Mouse (Mus musculus): ENCODE measurements around the gene Cyth3. TPM values are rescaled to one million over a fixed set of nuclear protein-coding genes. Genes with fewer than 3 reads are reported as not detected.
A peak's percentile ranks its signal among the peaks of the same experiment; 100 is the strongest.

The Cyth3 gene
- total RNA-seq, 2 experiments from 2014 or later = 10.7 to 15.8 TPM

- intact Hi-C loops (cut with DNase I) = no loop called here
- Histone ChIP-seq H3K27ac (peak overlapping the region; percentile 70), H3K4me3 (no peak overlapping the region)
- no peak for DNase-seq
- TF ChIP-seq CTCF (IDR thresholded peaks at IDR 0.05) = no peak
Measured at GRCm38 (mm10) chr5:143706030-143706821, 84.0 kb downstream of the Cyth3 start.

GRCm38 (mm10) chr5:143706822-143707200 lies 84.6 kb downstream of the Cyth3 start:
- Histone ChIP-seq H3K27ac (no peak overlapping the region), H3K4me3 (no peak overlapping the region)
- intact Hi-C loops (cut with DNase I) = no loop called here
- DNase-seq = no peak
- TF ChIP-seq CTCF (IDR thresholded peaks at IDR 0.05) = no peak

GRCm38 (mm10) chr5:143711326-143711725 lies 89.1 kb downstream of the Cyth3 start:
- intact Hi-C loops (cut with DNase I) = loop anchor here (1.0 kb wide), 1 partner anchor 143 kb away; no protein-coding TSS in a partner anchor
- DNase-seq = peak; percentile 76
- peak; percentile 93 for TF ChIP-seq CTCF (IDR thresholded peaks at IDR 0.05)
- Histone ChIP-seq H3K27ac (no peak overlapping the region), H3K4me3 (no peak overlapping the region)

GRCm38 (mm10) chr5:143712011-143712800 lies 90.0 kb downstream of the Cyth3 start:
- Histone ChIP-seq H3K4me3 (no peak overlapping the region), H3K27ac (no peak overlapping the region)
- TF ChIP-seq CTCF (IDR thresholded peaks at IDR 0.05) = no peak
- peak; percentile 16 for DNase-seq
- intact Hi-C loops (cut with DNase I) = no loop called here

- intact Hi-C loops (cut with DNase I) = no loop called here
- TF ChIP-seq CTCF (IDR thresholded peaks at IDR 0.05) = no peak
- DNase-seq = no peak
- Histone ChIP-seq H3K27ac (no peak overlapping the region), H3K4me3 (no peak overlapping the region)
Measured at GRCm38 (mm10) chr5:143721962-143722361, 99.7 kb downstream of the Cyth3 start.

GRCm38 (mm10) chr5:143730915-143731314 lies 108.7 kb downstream of the Cyth3 start:
- peak overlapping the region; percentile 98 for H3K27ac ChIP-seq
- TF ChIP-seq CTCF (IDR thresholded peaks at IDR 0.05) = no peak
- intact Hi-C loops (cut with DNase I) = loop anchor here (5.0 kb wide), 1 partner anchor 246 kb away; no protein-coding TSS in a partner anchor
- H3K4me3 ChIP-seq = peak overlapping the region; percentile 73
- DNase-seq = no peak

- no peak for TF ChIP-seq CTCF (IDR thresholded peaks at IDR 0.05)
- intact Hi-C loops (cut with DNase I) = loop anchor here (1.0 to 5.0 kb wide), 3 partner anchors 179 to 246 kb away; no protein-coding TSS in a partner anchor
- peak overlapping the region; percentile 98 for H3K27ac ChIP-seq
- DNase-seq = peak; percentile 58
- peak overlapping the region; percentile 73 for H3K4me3 ChIP-seq
Measured at GRCm38 (mm10) chr5:143731483-143732112, 109.4 kb downstream of the Cyth3 start.

- peak; percentile 99 for DNase-seq
- peak; percentile 55 for TF ChIP-seq CTCF (IDR thresholded peaks at IDR 0.05)
- intact Hi-C loops (cut with DNase I) = loop anchor here (1.0 to 5.0 kb wide), 3 partner anchors 178 to 245 kb away; no protein-coding TSS in a partner anchor
Measured at GRCm38 (mm10) chr5:143732180-143732891, 110.1 kb downstream of the Cyth3 start, which contains the start of gene Usp42. TSS of gene Usp42 (minus strand) at chr5:143732280.

GRCm38 (mm10) chr5:143749630-143750208 lies 127.5 kb downstream of the Cyth3 start:
- intact Hi-C loops (cut with DNase I) = no loop called here
- H3K27ac ChIP-seq = no peak overlapping the region
- no peak for TF ChIP-seq CTCF (IDR thresholded peaks at IDR 0.05)
- H3K4me3 ChIP-seq = no peak overlapping the region
- DNase-seq = no peak

More at GRCm38 (mm10) chr5:143732180-143732891, 110.1 kb downstream of the Cyth3 start, which contains the start of gene Usp42:
- Histone ChIP-seq H3K27ac (peak within 1 kb of the TSS; percentile 98), H3K4me3 (peak within 1 kb of the TSS; percentile 73)

GRCm38 (mm10) chr5:143755529-143756141 lies 133.4 kb downstream of the Cyth3 start:
- intact Hi-C loops (cut with DNase I) = no loop called here

More at GRCm38 (mm10) chr5:143755529-143756141, 133.4 kb downstream of the Cyth3 start:
- Histone ChIP-seq H3K4me3 (no peak overlapping the region), H3K27ac (no peak overlapping the region)
- no peak for TF ChIP-seq CTCF (IDR thresholded peaks at IDR 0.05)
- DNase-seq = no peak

All from gastrocnemius, adult 2 months (tissue).